Mouse (Mus musculus): ENCODE measurements around the gene Prkcsh.

GRCm38 (mm10) chr9:21954635-21955034 is 48.0 kb upstream of the Prkcsh start:
- TF ChIP-seq GATA1 (IDR thresholded peaks at IDR 0.05; ENCODE audit: low read depth, low read length): no peak
- no peak for TF ChIP-seq USF1 (IDR thresholded peaks at IDR 0.05; ENCODE audit: low read depth, low read length)
- no peak for TF ChIP-seq POLR2A (IDR thresholded peaks at IDR 0.05; ENCODE audit: control insufficient read depth in 1 of 2, insufficient read depth in 1 of 2, low read depth in 1 of 2, low read length in 2 of 2, poor library complexity in 1 of 2)
- no peak for TF ChIP-seq MXI1 (IDR thresholded peaks at IDR 0.05; ENCODE audit: low read depth, low read length)
- TF ChIP-seq EP300 (IDR thresholded peaks at IDR 0.05; ENCODE audit: low read depth in 1 of 2, low read length in 2 of 2): no peak
- TF ChIP-seq CTCF (IDR thresholded peaks at IDR 0.05 in 2 of 3, conservative IDR thresholded peaks at IDR 0.05 in 1 of 3; ENCODE audit: control insufficient read depth in 1 of 3, insufficient read depth in 1 of 3, low read depth in 2 of 3, low read length in 3 of 3, poor library complexity in 1 of 3, severe bottlenecking in 1 of 3): no peak
- TF ChIP-seq ZNF384 (IDR thresholded peaks at IDR 0.05; ENCODE audit: low read depth, low read length): no peak
- TF ChIP-seq ZC3H11A (IDR thresholded peaks at IDR 0.05; ENCODE audit: low read depth, low read length): no peak
- TF ChIP-seq MAFK (IDR thresholded peaks at IDR 0.05; ENCODE audit: borderline replicate concordance, low read depth, low read length): no peak
- no peak for TF ChIP-seq E2F4 (IDR thresholded peaks at IDR 0.05; ENCODE audit: borderline replicate concordance, low read depth, low read length)
- no peak for TF ChIP-seq TCF12 (IDR thresholded peaks at IDR 0.05; ENCODE audit: low read depth, low read length)
- no peak for TF ChIP-seq POLR2AphosphoS5 (IDR thresholded peaks at IDR 0.05; ENCODE audit: borderline replicate concordance, low read depth, low read length)
- TF ChIP-seq RCOR1 (IDR thresholded peaks at IDR 0.05; ENCODE audit: low read depth, low read length): no peak

Data from MEL (cell line).